Mouse (Mus musculus): ENCODE data around the gene Prkg1.

- TF ChIP-seq CTCF (IDR thresholded peaks at IDR 0.05; ENCODE audit: low read depth, low read length) = no peak
- TF ChIP-seq POLR2A (IDR thresholded peaks at IDR 0.05; ENCODE audit: borderline replicate concordance, low read depth, low read length) = no peak
Measured at GRCm38 (mm10) chr19:31507831-31508230, 257.0 kb downstream of the Prkg1 start.
